Mouse (Mus musculus): ENCODE measurements around the gene Shank2.

GRCm38 (mm10) chr7:144411967-144412906, 410.5 kb downstream of the Shank2 start:
- TF ChIP-seq CTCF (IDR thresholded peaks at IDR 0.05; ENCODE audit: low read depth) (no peak), EP300 (IDR thresholded peaks at IDR 0.05; ENCODE audit: low read depth) (no peak)
